Mouse (Mus musculus): ENCODE data around the gene Yeats2.
"Not testable (repeated sequence)": the region's sequence is repeated elsewhere in the genome, so short reads cannot be mapped to it uniquely, and the experiment has no call there.

Gene Yeats2

DNA sequence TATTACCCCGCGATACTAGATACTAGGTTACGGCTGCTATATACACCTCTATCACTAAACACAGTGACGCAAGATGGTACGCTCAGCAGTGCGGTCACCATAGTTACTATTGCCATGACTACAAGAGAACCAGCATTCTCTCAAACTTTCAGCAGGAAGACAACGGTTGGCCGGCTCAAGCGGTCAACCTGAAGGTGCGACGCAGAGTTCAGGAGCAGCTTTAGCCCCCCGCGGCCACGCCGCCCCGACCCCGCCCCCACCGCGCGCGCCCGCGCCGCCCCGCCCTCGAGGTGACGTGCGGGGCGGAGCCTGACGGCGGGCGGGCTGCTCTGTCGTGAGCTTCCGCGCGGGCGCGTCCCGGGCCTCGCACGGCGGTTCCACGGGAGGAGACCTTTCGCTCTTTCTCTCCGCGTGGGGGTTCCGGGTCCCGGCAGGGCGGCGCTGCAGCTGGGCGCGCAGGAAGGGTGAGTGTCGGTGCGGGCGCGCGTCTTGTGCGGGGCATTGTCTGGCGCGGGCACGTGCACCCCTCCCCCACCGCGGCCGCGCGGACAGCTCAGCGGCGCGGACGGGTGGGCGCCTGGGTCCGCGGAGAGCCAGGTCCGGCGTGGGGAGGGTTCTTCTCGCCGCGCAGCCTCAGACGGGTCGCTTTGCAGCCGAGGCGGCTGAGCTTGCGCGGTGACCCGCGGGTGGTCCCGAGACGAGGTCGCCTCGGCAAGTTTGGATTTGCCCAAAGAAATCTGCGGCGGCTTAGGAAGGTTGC, at the start of gene Yeats2:
TSS of gene Yeats2 (plus strand) at position 292 of the 760 bp plus-strand sequence.
- peak; percentile 74 to 79 for DNase-seq

GRCm38 (mm10) chr16:20095966-20096365, 44.9 kb upstream of the Yeats2 start:
- peak in 1 of 2 experiments; percentile 31 for DNase-seq

GRCm38 (mm10) chr16:20097069-20097710, 43.7 kb upstream of the Yeats2 start, which contains the start of gene Klhl24:
Gene Klhl24, plus strand, starts transcription at chr16:20097542.
- DNase-seq = peak; percentile 86 to 90

- DNase-seq = peak; percentile 91 to 96
Measured at GRCm38 (mm10) chr16:20097711-20098374, 43.0 kb upstream of the Yeats2 start.

- DNase-seq = no peak
Measured at GRCm38 (mm10) chr16:20098375-20098727, 42.5 kb upstream of the Yeats2 start.

- peak in 1 of 2 experiments; percentile 32 for DNase-seq
Measured at GRCm38 (mm10) chr16:20098866-20099629, 41.8 kb upstream of the Yeats2 start.

DNA sequence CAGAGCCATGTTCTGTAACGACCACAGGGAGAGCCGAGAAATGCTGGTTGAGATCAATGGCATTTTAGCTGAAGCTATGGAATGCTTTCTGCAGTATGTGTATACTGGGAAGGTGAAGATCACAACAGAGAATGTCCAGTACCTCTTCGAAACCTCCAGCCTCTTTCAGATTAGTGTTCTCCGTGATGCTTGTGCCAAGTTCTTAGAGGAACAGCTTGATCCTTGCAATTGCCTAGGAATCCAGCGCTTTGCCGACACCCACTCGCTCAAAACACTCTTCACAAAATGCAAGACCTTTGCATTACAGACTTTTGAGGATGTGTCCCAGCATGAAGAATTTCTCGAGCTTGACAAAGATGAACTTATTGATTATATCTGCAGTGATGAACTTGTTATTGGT, 33.9 kb upstream of the Yeats2 start:
- no peak for DNase-seq

DNA sequence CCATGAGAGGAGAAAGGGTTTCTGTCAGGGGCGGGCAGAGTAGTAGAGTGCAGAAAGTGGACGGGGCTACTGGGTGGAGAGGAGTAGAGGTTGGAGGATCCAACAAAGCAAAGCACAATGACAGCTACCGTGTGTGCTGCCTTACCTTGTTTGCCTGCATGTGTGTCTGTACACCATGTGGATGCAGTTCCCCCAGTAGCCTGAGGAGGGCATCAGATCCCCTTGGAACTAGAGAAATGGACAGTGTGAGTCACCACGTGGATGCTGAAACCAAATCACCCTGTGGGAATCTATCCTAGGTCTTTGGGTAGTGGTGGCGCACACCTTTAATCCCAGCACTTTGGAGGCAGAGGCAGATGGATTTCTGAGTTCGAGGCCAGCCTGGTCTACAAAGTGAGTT, 31.9 kb upstream of the Yeats2 start:
- no peak for DNase-seq

DNA sequence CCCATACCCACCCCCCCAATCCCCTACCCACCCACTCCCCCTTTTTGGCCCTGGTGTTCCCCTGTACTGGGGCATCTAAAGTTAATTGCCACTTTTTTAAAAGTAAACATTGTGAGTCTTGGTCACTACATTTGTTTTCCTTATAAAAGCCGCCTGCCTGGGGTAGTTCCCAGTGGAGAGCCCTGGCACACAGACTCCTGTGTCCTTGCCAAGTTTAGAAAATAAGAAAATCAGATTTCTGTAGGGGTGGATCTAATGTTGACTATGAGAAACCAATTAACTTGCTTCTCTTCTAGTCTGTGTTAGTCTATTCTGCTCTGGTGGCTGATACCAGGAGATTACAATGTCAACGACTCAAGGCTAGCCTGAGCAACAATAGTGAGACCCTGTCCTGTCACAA, 28.2 kb upstream of the Yeats2 start:
- no peak for DNase-seq

DNA sequence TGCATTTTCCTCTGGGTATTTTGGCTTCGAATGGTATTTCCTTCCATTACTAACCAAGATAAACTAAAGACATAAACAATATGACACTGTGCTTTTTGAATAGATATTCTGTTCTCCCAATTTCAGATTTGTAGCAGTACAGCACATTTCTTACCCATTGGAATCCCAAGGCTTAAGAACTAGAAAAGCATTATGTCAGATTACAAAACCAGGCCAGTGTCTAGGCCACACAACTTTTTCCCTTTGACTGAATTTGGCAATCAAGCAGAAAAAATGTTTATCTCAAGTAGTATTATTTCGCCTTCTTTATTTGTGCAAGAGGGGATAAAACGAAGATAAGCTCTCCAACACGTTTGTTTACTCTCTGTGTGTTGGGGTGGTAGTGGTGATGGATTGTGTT, 24.8 kb upstream of the Yeats2 start:
- DNase-seq = no peak

DNA sequence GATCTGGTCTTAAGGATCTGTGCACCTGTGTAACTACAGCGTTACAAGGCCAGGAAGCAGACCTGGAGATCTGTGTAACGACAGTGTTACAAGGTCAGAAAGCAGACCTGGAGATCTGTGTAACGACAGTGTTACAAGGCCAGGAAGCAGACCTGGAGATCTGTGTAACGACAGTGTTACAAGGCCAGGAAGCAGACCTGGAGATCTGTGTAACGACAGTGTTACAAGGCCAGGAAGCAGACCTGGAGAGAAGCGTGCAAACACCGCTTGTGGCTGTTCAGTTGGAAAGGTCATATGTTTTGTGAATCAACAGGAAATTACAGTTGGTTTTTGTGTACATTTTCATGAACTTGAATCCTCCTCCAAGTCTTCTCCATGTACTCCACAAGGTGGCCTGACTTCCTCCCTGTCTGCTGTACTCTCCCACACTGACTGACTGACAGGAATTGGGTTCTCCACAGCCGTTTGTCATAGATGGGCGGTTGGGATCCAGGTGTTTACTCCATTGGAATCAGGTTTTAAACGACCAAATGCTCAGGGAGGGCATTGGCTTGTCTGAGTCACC, 14.5 kb upstream of the Yeats2 start:
- not testable (repeated sequence) for DNase-seq

GRCm38 (mm10) chr16:20130397-20130796, 10.5 kb upstream of the Yeats2 start:
- no peak for DNase-seq

DNA sequence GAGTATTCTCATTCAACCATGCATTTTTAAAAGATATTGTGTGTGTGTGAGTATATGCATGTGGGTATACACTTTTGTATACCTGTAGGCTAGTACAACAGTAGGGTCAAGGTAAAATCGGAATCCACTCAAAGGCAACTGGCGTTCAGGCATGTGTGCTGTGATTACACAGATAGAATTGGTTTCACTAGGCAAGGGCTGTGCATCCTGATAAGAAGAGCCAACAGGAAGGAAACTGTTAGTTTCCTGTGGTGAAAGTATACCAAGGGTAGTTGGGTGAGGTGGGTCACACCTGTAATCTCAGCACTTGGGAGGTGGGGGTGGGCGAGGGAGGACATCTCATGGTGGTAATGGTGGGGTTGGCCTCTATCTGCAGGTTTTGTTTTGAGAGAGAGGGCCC, 3.7 kb downstream of the Yeats2 start:
- DNase-seq = no peak

DNA sequence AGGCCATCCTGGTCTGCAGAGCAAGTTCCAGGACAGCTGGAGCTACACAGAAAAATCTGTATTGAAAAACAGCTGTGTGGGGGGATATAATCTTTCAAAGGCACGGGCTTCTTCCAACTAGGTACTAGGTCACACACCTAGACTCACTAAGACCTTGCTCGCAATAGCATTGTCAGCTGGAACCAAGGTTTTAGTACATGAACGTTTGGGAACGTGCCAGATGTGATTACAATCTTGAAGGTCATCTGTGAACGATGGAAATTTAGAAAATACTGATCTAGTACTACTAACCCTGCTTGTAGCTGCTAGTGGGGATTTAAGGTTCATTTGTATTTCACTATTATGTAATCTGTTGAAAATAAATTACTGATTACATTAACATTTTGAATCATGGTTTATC, 11.1 kb downstream of the Yeats2 start:
- DNase-seq = no peak

DNA sequence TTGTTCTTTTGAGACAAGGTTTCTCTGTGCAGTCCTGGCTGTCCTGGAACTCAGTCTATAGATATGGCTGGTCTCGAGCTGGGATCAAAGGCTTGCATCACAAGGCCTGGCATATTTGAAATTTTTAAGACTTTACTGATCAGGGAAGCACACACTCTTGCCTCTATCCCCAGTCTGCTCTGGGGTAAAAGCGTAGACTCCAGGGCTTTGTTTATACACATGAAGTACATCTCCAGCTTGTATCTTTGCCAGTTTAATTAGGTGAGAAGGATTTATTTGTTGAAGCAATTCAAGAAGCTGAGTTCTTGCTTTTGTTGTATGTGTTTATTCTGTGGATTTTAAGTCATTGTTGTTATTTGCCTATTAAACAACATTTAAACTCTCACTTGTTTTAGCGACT, 12.9 kb downstream of the Yeats2 start:
- no peak for DNase-seq

DNA sequence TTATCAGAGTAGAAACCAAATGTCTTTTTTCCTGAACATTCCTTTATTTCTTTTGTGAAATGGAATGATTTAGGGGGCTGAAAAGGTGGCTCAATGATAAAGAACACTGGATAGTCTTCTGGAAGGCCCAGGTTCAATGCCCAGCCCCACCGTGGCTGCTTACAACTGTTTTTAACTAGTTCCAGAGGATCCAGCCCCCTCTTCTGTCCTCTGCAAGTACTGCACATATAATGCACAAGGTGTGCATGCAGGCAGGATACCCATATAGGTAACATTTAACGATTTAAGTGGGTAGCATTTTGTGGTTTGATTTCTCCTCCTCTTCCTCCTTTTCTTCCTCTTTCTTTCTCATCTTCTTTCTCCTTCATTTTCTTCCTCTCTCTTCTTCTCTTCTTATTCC, 19.3 kb downstream of the Yeats2 start:
- no peak for DNase-seq

DNA sequence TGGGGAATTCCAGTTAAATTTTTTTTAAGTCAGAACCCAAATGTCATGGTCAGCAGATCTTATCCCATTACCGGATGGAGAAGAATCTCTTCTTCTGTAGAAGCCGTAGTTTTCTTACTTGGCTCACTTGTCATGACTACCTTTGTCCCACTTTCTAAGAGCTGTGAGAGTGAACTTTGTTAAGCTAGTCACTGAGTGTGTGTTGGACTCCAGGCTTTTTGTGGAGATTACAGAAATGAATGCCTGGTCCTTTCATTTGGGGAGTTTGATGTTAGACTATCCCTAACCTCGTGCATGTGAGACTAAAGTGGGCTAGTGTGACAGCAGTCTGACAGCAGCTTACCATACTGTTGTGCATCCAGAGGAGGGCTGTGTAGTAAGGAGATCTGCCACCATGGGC, 28.2 kb downstream of the Yeats2 start:
- DNase-seq = no peak

- no peak for DNase-seq
Measured at GRCm38 (mm10) chr16:20169471-20170106, 28.7 kb downstream of the Yeats2 start.

DNA sequence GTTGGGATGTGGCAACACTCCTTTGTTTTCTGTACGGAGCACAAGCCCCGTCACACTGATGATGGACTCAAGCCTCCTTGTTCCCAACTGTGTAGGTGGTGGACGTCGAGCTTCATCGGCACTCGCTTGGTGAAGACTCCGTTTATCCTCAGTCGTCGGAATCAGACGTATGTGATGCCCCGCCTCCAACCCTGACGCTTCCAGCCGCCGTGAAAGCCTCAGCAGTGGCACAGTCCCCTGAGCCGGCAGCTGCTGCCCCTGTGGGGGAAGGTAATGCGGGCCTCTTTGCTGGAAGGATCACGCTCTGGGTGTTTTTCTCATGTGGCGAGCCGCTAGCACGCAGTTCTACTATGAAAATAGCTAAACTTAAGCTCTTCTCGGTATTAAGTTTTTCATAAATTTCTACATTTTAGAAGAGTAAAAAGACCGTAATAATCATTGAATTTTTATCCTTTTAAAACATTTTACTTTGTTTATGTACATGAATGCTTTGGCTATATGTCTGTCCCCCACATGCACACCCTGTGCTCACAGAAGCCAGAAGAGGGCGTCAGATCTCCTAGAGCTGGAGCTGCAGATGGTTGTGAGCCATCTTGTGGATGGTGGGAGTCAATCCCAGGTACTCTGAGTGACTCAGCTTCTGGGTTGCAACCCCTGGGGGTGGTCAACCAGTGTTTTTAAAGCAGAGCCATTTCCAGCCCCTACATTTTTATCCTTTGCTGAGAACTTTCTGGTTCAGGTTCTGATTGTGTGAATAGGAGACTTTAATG, 38.7 kb downstream of the Yeats2 start:
- no peak for DNase-seq

GRCm38 (mm10) chr16:20185368-20185767, 44.5 kb downstream of the Yeats2 start:
- DNase-seq = peak in 1 of 2 experiments; percentile 13

- DNase-seq = no peak
Measured at GRCm38 (mm10) chr16:20191161-20191882, 50.5 kb downstream of the Yeats2 start.
